ENCODE assay signal across 26 mouse cellular contexts in the genomic region with DNA sequence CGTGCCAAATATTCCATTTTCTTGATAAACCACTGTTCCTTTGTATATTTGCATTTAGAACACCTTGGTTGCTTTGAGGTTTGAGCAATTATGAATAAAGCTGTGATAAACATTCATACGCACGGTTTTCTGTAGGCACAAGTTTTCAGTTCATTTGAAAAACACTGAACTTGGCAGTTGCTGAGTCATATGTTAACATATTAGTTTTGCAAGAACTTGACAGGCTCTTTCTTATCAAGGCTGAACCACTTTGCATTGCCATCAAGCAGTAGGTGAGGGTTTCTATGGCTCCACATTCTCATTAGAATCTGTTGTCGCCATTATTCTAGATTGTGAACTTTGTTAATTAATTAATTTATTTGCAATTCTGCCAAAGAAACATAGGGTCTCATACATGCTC.
"Had no signal": no experiment of that assay in that cellular context is flagged by ENCODE, and none has a peak within 500 bp of the region (broad histone marks: within the 10 kb centered on the region; RNA-seq: fewer than 3 reads in every experiment).

No protein-coding gene starts in this region.

- H3K4me1 ChIP-seq: embryonic facial prominence, embryonic 10.5 days; embryonic facial prominence, embryonic 12.5 days; embryonic facial prominence, embryonic 13.5 days; embryonic facial prominence, embryonic 15.5 days; forebrain, embryonic 10.5 days; forebrain, embryonic 12.5 days; forebrain, embryonic 13.5 days; forebrain, embryonic 15.5 days had no signal

- H3K4me3 ChIP-seq: embryonic facial prominence, embryonic 10.5 days; embryonic facial prominence, embryonic 12.5 days; embryonic facial prominence, embryonic 13.5 days; embryonic facial prominence, embryonic 15.5 days; erythroblast, embryonic 14.5 days; forebrain, embryonic 10.5 days; forebrain, embryonic 12.5 days; forebrain, embryonic 13.5 days; forebrain, embryonic 15.5 days; gastrocnemius, adult 2 months; heart, adult 2 months had no signal

- H3K9me3 ChIP-seq: embryonic facial prominence, embryonic 10.5 days; embryonic facial prominence, embryonic 12.5 days; embryonic facial prominence, embryonic 13.5 days; embryonic facial prominence, embryonic 15.5 days; forebrain, embryonic 10.5 days; forebrain, embryonic 12.5 days; forebrain, embryonic 13.5 days; forebrain, embryonic 15.5 days had no signal

- ATAC-seq: forebrain, embryonic 13.5 days; forebrain, embryonic 14.5 days; forebrain, embryonic 15.5 days; forebrain, embryonic 16.5 days; forebrain, postnatal 0 days had no signal

- H3K9ac ChIP-seq: embryonic facial prominence, embryonic 12.5 days; embryonic facial prominence, embryonic 13.5 days; embryonic facial prominence, embryonic 15.5 days; forebrain, embryonic 12.5 days; forebrain, embryonic 13.5 days; forebrain, embryonic 15.5 days; forebrain, postnatal 0 days had no signal

- H3K27ac ChIP-seq: embryonic facial prominence, embryonic 10.5 days; embryonic facial prominence, embryonic 12.5 days; embryonic facial prominence, embryonic 13.5 days; embryonic facial prominence, embryonic 15.5 days; forebrain, embryonic 10.5 days; forebrain, embryonic 12.5 days; forebrain, embryonic 13.5 days; forebrain, embryonic 15.5 days; gastrocnemius, adult 2 months; heart, adult 2 months had no signal

- H3K36me3 ChIP-seq: embryonic facial prominence, embryonic 10.5 days; embryonic facial prominence, embryonic 12.5 days; embryonic facial prominence, embryonic 13.5 days; embryonic facial prominence, embryonic 15.5 days; forebrain, embryonic 10.5 days; forebrain, embryonic 12.5 days; forebrain, embryonic 15.5 days had no signal

- H3K27me3 ChIP-seq: embryonic facial prominence, embryonic 12.5 days; embryonic facial prominence, embryonic 13.5 days; embryonic facial prominence, embryonic 15.5 days; forebrain, embryonic 12.5 days; forebrain, embryonic 13.5 days; forebrain, embryonic 15.5 days had no signal

- DNase-seq: cerebellum, adult 9-11 months; cerebellum, postnatal 10 days; cerebellum, postnatal 14 days; cerebellum, postnatal 25 days; cerebellum, postnatal 36 days; embryo, embryonic 11 days; forebrain, postnatal 0 days; gastrocnemius, adult 2 months; gastrocnemius, postnatal 10 days; gastrocnemius, postnatal 14 days; gastrocnemius, postnatal 25 days; gastrocnemius, postnatal 36 days; heart, adult 11 months; heart, adult 18-20 months; heart, adult 2 months had no signal
